ENCODE assay signal across 11 mouse cellular contexts in the genomic region with DNA sequence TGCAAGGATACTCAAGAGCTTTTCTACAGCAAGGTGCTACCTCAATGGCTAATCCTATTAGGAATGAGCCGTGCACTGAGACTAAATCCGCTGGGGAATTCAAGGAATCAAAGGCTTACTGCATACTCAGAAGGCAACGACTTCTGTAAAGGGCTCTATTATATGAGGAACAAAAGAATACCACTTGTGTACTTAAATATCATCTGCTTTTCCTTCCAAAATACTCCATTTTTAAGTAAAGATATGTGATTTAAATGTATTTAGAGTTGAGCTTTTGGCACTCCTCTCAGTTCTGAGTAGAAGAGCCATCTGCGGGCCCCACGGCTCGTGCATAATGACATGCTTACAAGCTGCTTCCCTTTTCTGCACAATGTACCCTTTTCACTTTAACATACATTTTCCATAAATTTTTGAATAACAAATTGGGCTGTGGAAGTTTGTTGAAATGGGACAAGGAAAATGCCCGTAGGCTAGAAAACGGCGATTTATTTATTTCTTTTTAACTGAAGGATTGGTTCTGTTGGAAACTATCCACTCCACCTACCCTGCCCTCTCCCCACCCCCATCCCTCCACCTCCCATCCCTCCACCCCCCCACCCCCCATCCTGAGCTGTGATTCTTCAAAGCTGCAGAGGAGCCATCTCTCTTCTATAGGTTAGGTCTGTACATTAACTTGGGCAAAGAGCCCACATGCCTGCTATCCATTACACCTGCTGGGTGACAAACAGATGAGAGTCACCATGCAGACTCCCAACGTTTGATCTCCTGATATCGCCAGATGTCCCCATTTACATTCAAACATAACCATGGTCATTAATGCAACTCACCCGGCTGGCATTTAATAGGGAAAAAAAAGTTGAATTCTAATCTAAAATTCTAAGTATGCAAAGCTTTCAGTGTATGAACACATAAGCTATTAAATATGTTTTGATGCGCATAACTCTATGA.
A peak's percentile ranks its signal among the peaks of the same experiment; 100 is the strongest.
DNase-seq lines count a peak whose midpoint lies in the region; ATAC-seq and TF ChIP-seq lines count a peak whose summit lies in the region.
"Had no signal": no experiment of that assay in that cellular context is flagged by ENCODE, and none has a peak within 500 bp of the region (broad histone marks: within the 10 kb centered on the region; RNA-seq: fewer than 3 reads in every experiment).

No protein-coding gene starts in this region.

- 11% methylated on average over 13 of the region's 13 CpGs for WGBS in midbrain, embryonic 14.5 days
- 53% methylated on average over 13 of the region's 13 CpGs for WGBS in limb, embryonic 10.5 days

- no peaks in the 10 kb centered on the region for H3K9me3 ChIP-seq in midbrain, embryonic 14.5 days (ENCODE audit: control insufficient read depth, low read length)
- no peaks in the 10 kb centered on the region for H3K9me3 ChIP-seq in limb, embryonic 10.5 days (replicated peaks)
- H3K9me3 ChIP-seq: limb, embryonic 13.5 days; neural tube, embryonic 13.5 days had no signal

- no peak overlapping the region for H3K9ac ChIP-seq in midbrain, embryonic 14.5 days (replicated peaks; ENCODE audit: low read length)
- H3K9ac ChIP-seq: limb, embryonic 13.5 days; neural tube, embryonic 13.5 days had no signal

- peak; percentile 83; the same call in 1 of the 2 replicates for ATAC-seq in midbrain, embryonic 14.5 days (ENCODE audit: low FRiP score, low TSS enrichment)

- no peaks in the 10 kb centered on the region for H3K27me3 ChIP-seq in midbrain, embryonic 14.5 days (ENCODE audit: control insufficient read depth, insufficient read depth, low read length)
- H3K27me3 ChIP-seq in limb, embryonic 10.5 days (ENCODE audit: low read depth, poor library complexity, severe bottlenecking) = no peaks in the 10 kb centered on the region
- H3K27me3 ChIP-seq: limb, embryonic 13.5 days; neural tube, embryonic 13.5 days had no signal

- peak overlapping the region; percentile 73 for H3K27ac ChIP-seq in layer of hippocampus, adult 2 months
- no peak overlapping the region for H3K27ac ChIP-seq in midbrain, embryonic 14.5 days (replicated peaks; ENCODE audit: low read depth, low read length)
- H3K27ac ChIP-seq in limb, embryonic 10.5 days = no peak overlapping the region
- H3K27ac ChIP-seq: limb, embryonic 13.5 days; neural tube, embryonic 13.5 days had no signal

- no peaks in the 10 kb centered on the region for H3K36me3 ChIP-seq in midbrain, embryonic 14.5 days (ENCODE audit: control insufficient read depth, insufficient read depth, low read length)
- no peaks in the 10 kb centered on the region for H3K36me3 ChIP-seq in limb, embryonic 10.5 days
- H3K36me3 ChIP-seq: limb, embryonic 13.5 days; neural tube, embryonic 13.5 days had no signal

- H3K4me3 ChIP-seq in layer of hippocampus, adult 2 months = no peak overlapping the region; the same call in 1 of the 2 replicates
- no peak overlapping the region for H3K4me3 ChIP-seq in midbrain, embryonic 14.5 days (replicated peaks; ENCODE audit: low read depth, low read length)
- H3K4me3 ChIP-seq in limb, embryonic 10.5 days = no peak overlapping the region
- H3K4me3 ChIP-seq: limb, embryonic 13.5 days; neural tube, embryonic 13.5 days had no signal

- peak; percentile 3 for DNase-seq in R1 (ENCODE audit: low read depth, low spot score)
- DNase-seq in embryo, embryonic 11 days = peak; percentile 42
- peak; percentile 45 to 55 for DNase-seq in layer of hippocampus, adult 2 months (ENCODE audit: low spot score in 2 of 2)
- peak; percentile 83 for DNase-seq in midbrain, embryonic 14.5 days
- no peak for DNase-seq in heart, postnatal 25 days (ENCODE audit: low spot score)
- no peak for DNase-seq in limb, embryonic 10.5 days (ENCODE audit: low spot score)
- no peak for DNase-seq in thymus, postnatal 4 days
- DNase-seq in B cell, adult 2 months = no peak
- DNase-seq: gastrocnemius, postnatal 10 days had no signal

- peaks cover 14% of the 10 kb centered on the region; the same call in 1 of the 2 replicates for H3K4me1 ChIP-seq in midbrain, embryonic 14.5 days (ENCODE audit: control insufficient read depth, insufficient read depth, low read length)
- no peaks in the 10 kb centered on the region for H3K4me1 ChIP-seq in limb, embryonic 10.5 days
- H3K4me1 ChIP-seq: limb, embryonic 13.5 days; neural tube, embryonic 13.5 days had no signal

- intact Hi-C loops in heart, postnatal 25 days (cut with DNase I) = no loop called here

- TF ChIP-seq CTCF in layer of hippocampus, adult 2 months (conservative IDR thresholded peaks at IDR 0.05) = no peak

- H3K4me2 ChIP-seq in midbrain, embryonic 14.5 days (ENCODE audit: low read length) = peak overlapping the region; percentile 34
- H3K4me2 ChIP-seq: limb, embryonic 13.5 days; neural tube, embryonic 13.5 days had no signal

Comparison
In these comparisons a context has a peak if more than half of its experiments do, and no peak if none do; other contexts are left out.
1. DNase-seq: peak in R1 (single experiment), embryo, embryonic 11 days (single experiment), layer of hippocampus, adult 2 months (2 of 2) and midbrain, embryonic 14.5 days (single experiment); none in heart, postnatal 25 days (single experiment), limb, embryonic 10.5 days (single experiment), thymus, postnatal 4 days (single experiment) and B cell, adult 2 months (0 of 2).